Mouse (Mus musculus) C2C12 (cell line): ENCODE data around the gene Tiam1.

Experiments used
- CEBPB ChIP-seq: IDR thresholded peaks from one replicate; pipeline ENCODE4 v1.6.1; 2011; ENCODE audit warnings: low read depth, mild to moderate bottlenecking, control low read depth, moderate library complexity
- CTCF ChIP-seq: IDR thresholded peaks from one replicate; pipeline ENCODE4 v1.5.1; 2011; ENCODE audit not compliant: control insufficient read depth, insufficient read depth, insufficient read length
- FOSL1 ChIP-seq: IDR thresholded peaks from one replicate; pipeline ENCODE4 v1.8.0; 2011; ENCODE audit warnings: mild to moderate bottlenecking, low read length; ENCODE audit not compliant: poor library complexity, insufficient read depth, severe bottlenecking
- MAX ChIP-seq: IDR thresholded peaks from one replicate; pipeline ENCODE4 v1.6.1; 2011; ENCODE audit warnings: mild to moderate bottlenecking, control low read depth
- MYOD1 ChIP-seq: IDR thresholded peaks from one replicate; pipeline ENCODE4 v1.6.1; 2011; ENCODE audit warnings: low read depth; ENCODE audit not compliant: control insufficient read depth, insufficient read length
- MYOG ChIP-seq: IDR thresholded peaks from one replicate; pipeline ENCODE4 v1.6.1; 2011; ENCODE audit not compliant: control insufficient read depth, insufficient read length; ENCODE audit errors: extremely low read depth
- USF1 ChIP-seq: IDR thresholded peaks from one replicate; pipeline ENCODE4 v1.6.1; 2011; ENCODE audit warnings: low read depth, mild to moderate bottlenecking, control low read depth, moderate library complexity

DNA sequence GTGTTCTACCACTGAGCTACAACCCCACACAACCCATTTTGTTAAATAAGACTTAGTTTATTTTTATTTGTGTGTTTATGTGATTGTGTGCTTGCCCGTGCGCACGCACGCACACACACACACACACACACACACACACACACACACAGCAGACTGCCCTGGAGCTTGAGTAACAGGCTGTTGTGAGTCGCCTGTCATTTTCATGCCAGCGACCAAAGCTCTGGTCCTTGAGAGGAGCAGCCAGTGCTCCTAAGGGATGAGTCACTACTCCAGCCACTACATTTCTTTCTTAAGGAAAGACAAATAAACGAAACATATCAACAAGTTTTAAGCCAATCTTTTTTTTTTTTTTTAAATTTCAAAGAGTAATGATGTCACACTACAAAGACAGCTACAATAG is 236.7 kb downstream of the Tiam1 start:
- no peak for TF ChIP-seq CTCF
- TF ChIP-seq MAX, result no peak
- TF ChIP-seq MYOD1, result no peak
- TF ChIP-seq USF1, result no peak
- TF ChIP-seq MYOG, result no peak
- TF ChIP-seq CEBPB, result no peak
- TF ChIP-seq FOSL1, result no peak
